Mouse (Mus musculus) stomach, embryonic 14.5 days (tissue): Measurements from ENCODE around the gene Skp1a. TPM values are rescaled to one million over a fixed set of nuclear protein-coding genes. Genes with fewer than 3 reads are reported as not detected.

Source experiments
- ATAC-seq: fragments of 200-750 bp; cut with Nextera tagmentation; 2 replicates; pipeline ENCODE4 v1.8.0; 2017; ENCODE audit warnings: low read depth, moderate TSS enrichment; ENCODE audit not compliant: insufficient number of reproducible peaks, insufficient read depth, low FRiP score
- H3K27ac ChIP-seq: fragments of 300-500 bp; sonication (generic); 2 replicates; pipeline ENCODE4 v1.5.1; 2014; ENCODE audit warnings: mild to moderate bottlenecking, low read length, moderate library complexity, mixed read lengths
- H3K27me3 ChIP-seq: fragments of 300-500 bp; sonication (generic); 2 replicates; pipeline ENCODE4 v1.6.1; 2014; ENCODE audit warnings: low read length, control low read depth, mixed read lengths; ENCODE audit not compliant: control insufficient read depth, insufficient read depth
- H3K36me3 ChIP-seq: fragments of 300-500 bp; sonication (generic); 2 replicates; pipeline ENCODE4 v1.6.1; 2014; ENCODE audit warnings: mild to moderate bottlenecking, control low read depth, low read length, moderate library complexity, mixed read lengths; ENCODE audit not compliant: control insufficient read depth, insufficient read depth
- H3K4me1 ChIP-seq: fragments of 300-500 bp; sonication (generic); 2 replicates; pipeline ENCODE4 v1.6.1; 2014; ENCODE audit warnings: low read length, control low read depth, mixed read lengths; ENCODE audit not compliant: control insufficient read depth, insufficient read depth
- H3K4me2 ChIP-seq: fragments of 300-500 bp; sonication (generic); replicated peaks from 2 replicates; pipeline ENCODE4 v1.6.1; 2014; ENCODE audit warnings: low read depth, low read length, control low read depth
- H3K4me3 ChIP-seq: fragments of 300-500 bp; sonication (generic); 2 replicates; pipeline ENCODE4 v1.5.1; 2014; ENCODE audit warnings: low read depth, low read length, control low read depth
- H3K9ac ChIP-seq: fragments of 300-500 bp; sonication (generic); replicated peaks from 2 replicates; pipeline ENCODE4 v1.6.1; 2014; ENCODE audit warnings: low read depth, mild to moderate bottlenecking, control low read depth, low read length, moderate library complexity, mixed read lengths
- H3K9me3 ChIP-seq: fragments of 300-500 bp; sonication (generic); 2 replicates; pipeline ENCODE4 v1.6.1; 2016; ENCODE audit warnings: low read depth, low read length, control low read depth; ENCODE audit not compliant: control insufficient read depth
- WGBS: fragments of 180-500 bp; shearing (Covaris S2); extraction: QIAGEN DNeasy Blood & Tissue Kit; methylation state at CpG from one replicate; pipeline ENCODE4 v1.1.7; 2014; 5-methylcytosine and 5-hydroxymethylcytosine counted together
- polyA plus RNA-seq: library from polyadenylated mRNA; unstranded; fragments of >200 nt; fragmentation: Nextera tagmentation; extraction: Ambion mirVana; gene quantifications from 2 replicates; pipeline ENCODE4 v1.2.1, GENCODE M21; 2014

Gene Skp1a
- polyA plus RNA-seq, 1 experiment from 2014 or later, result 800 TPM

DNA sequence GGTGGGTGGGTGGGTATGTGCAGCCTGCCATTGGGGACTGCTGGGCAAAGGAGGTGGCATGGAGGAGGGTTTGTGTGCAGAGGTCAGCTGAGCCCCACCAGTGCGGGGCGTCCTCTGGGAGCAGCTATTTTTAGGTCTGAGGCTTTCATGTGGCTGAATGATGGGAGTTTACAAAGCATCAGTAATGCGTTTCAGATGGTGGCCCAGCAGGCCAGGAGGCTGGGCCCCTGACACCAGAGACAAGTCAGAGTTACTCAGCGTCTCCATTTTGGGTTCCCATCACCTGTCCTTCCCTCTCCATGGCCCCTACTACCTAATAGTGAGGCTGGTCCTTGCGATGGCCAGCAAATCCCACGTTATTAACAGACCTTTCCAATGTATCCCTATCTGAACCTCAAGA, 40.8 kb downstream of the Skp1a start:
- Histone ChIP-seq H3K27me3 (no peaks in the 10 kb centered on the region), H3K4me1 (peaks cover 13% of the 10 kb centered on the region), H3K4me2 (no peak overlapping the region), H3K36me3 (no peaks in the 10 kb centered on the region), H3K27ac (no peak overlapping the region), H3K9me3 (no peaks in the 10 kb centered on the region), H3K4me3 (no peak overlapping the region), H3K9ac (no peak overlapping the region)
- WGBS, result 59% methylated on average over 6 of the region's 6 CpGs
- no peak for ATAC-seq

GRCm38 (mm10) chr11:52273183-52273941, 41.6 kb downstream of the Skp1a start:
- H3K36me3 ChIP-seq, result no peaks in the 10 kb centered on the region
- no peak overlapping the region for H3K27ac ChIP-seq
- ATAC-seq, result no peak
- H3K4me3 ChIP-seq, result no peak overlapping the region
- no peak overlapping the region for H3K4me2 ChIP-seq
- no peaks in the 10 kb centered on the region for H3K9me3 ChIP-seq
- H3K9ac ChIP-seq, result no peak overlapping the region
- WGBS, result 61% methylated on average over 11 of the region's 11 CpGs
- peaks cover 9% of the 10 kb centered on the region for H3K4me1 ChIP-seq
- no peaks in the 10 kb centered on the region for H3K27me3 ChIP-seq

DNA sequence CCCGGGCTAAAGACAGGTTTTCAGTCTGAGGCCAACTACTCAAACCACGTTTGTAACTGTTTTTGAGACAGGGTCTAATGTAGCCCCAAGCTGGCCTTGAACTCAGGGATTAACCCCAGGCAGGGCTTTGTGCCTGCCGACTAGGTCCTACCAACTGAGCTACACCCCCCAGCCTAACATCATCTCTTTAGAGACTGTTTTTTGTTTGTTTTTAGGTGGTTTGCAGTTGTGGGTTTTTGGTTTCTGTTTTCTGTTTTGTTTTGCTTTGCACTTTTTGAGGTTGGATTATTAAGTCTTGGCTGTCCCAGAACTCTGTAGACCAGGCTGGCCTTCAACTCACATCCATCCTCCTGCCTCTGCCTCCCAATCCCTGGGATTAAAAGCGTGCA, 42.1 kb downstream of the Skp1a start:
- Histone ChIP-seq H3K9me3 (no peaks in the 10 kb centered on the region), H3K4me2 (no peak overlapping the region), H3K27me3 (no peaks in the 10 kb centered on the region), H3K4me3 (no peak overlapping the region), H3K4me1 (peaks cover 9% of the 10 kb centered on the region), H3K27ac (no peak overlapping the region), H3K9ac (no peak overlapping the region), H3K36me3 (no peaks in the 10 kb centered on the region)
- WGBS, result 82% methylated on average over 4 of the region's 4 CpGs
- no peak for ATAC-seq

GRCm38 (mm10) chr11:52274456-52275112, 42.8 kb downstream of the Skp1a start:
- Histone ChIP-seq H3K4me3 (no peak overlapping the region), H3K27me3 (no peaks in the 10 kb centered on the region), H3K27ac (no peak overlapping the region), H3K36me3 (no peaks in the 10 kb centered on the region), H3K4me1 (peaks cover 9% of the 10 kb centered on the region), H3K4me2 (no peak overlapping the region), H3K9me3 (no peaks in the 10 kb centered on the region), H3K9ac (no peak overlapping the region)
- ATAC-seq, result no peak
- 87% methylated on average over 20 of the region's 20 CpGs for WGBS

GRCm38 (mm10) chr11:52275366-52275765, 43.6 kb downstream of the Skp1a start:
- Histone ChIP-seq H3K36me3 (no peaks in the 10 kb centered on the region), H3K9me3 (no peaks in the 10 kb centered on the region), H3K4me1 (peaks cover 9% of the 10 kb centered on the region), H3K4me3 (no peak overlapping the region), H3K27me3 (no peaks in the 10 kb centered on the region), H3K27ac (no peak overlapping the region), H3K4me2 (no peak overlapping the region), H3K9ac (no peak overlapping the region)
- WGBS, result 86% methylated on average over 8 of the region's 8 CpGs
- ATAC-seq, result no peak

DNA sequence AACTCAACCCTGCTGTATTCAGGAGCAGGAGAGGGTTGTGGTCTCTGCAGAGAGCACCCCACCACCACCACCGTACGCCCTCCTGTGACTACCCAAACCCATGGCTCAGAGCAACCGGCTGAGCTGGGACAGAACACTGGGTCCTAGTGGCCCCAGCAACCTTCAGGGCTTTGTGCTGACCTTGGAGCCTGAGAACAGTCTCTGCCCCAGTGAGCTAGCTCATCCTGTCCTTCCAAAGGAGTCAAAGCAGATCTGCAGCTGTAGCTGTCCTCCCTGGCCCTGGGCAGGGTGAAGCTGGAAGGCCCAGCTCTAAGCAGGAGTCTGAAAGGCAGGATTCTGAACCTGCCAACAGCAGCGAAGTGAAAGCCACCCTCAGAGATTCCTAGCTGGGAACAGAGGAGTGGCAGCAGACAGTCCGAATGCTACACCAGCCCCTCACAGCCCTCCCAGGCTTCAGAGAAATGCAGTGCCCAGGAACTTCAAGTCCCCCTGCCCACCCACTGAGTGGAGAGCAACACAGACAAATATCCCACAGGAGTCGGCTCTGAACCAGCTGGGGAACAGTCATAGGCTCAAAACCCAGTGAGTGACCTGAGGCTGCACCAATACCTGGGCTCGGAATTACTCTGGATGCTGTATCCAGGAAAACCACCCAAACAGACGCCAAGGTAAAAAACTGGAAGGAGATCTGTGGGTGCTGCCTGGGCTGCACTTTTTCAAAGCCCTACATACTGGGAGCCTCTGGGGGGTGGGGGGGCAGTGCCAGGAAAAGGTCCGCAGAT, 44.2 kb downstream of the Skp1a start:
- Histone ChIP-seq H3K36me3 (no peaks in the 10 kb centered on the region), H3K9me3 (no peaks in the 10 kb centered on the region), H3K27ac (no peak overlapping the region), H3K4me2 (no peak overlapping the region), H3K27me3 (no peaks in the 10 kb centered on the region), H3K9ac (no peak overlapping the region), H3K4me3 (no peak overlapping the region), H3K4me1 (peaks cover 9% of the 10 kb centered on the region)
- no peak for ATAC-seq
- 80% methylated on average over 9 of the region's 9 CpGs for WGBS

- no peak overlapping the region for H3K9ac ChIP-seq
- no peaks in the 10 kb centered on the region for H3K27me3 ChIP-seq
- 88% methylated on average over 8 of the region's 8 CpGs for WGBS
- no peak overlapping the region for H3K4me2 ChIP-seq
- no peaks in the 10 kb centered on the region for H3K36me3 ChIP-seq
- no peaks in the 10 kb centered on the region for H3K9me3 ChIP-seq
- H3K4me1 ChIP-seq, result peaks cover 10% of the 10 kb centered on the region
- no peak overlapping the region for H3K27ac ChIP-seq
- H3K4me3 ChIP-seq, result no peak overlapping the region
- ATAC-seq, result no peak
Measured at GRCm38 (mm10) chr11:52276961-52277391, 45.2 kb downstream of the Skp1a start.

- H3K4me1 ChIP-seq, result peaks cover 14% of the 10 kb centered on the region
- no peaks in the 10 kb centered on the region for H3K9me3 ChIP-seq
- H3K36me3 ChIP-seq, result no peaks in the 10 kb centered on the region
- 92% methylated on average over 6 of the region's 6 CpGs for WGBS
- H3K4me3 ChIP-seq, result no peak overlapping the region
- H3K27me3 ChIP-seq, result no peaks in the 10 kb centered on the region
- H3K27ac ChIP-seq, result no peak overlapping the region
- ATAC-seq, result no peak
- H3K4me2 ChIP-seq, result no peak overlapping the region
- H3K9ac ChIP-seq, result no peak overlapping the region
Measured at GRCm38 (mm10) chr11:52277433-52278150, 45.8 kb downstream of the Skp1a start.
